Mouse (Mus musculus) MEL (cell line): ENCODE measurements at regions not wholly inside any gene's neighbourhood (a gene's known extent, or its start where the extent isn't known, plus 50 kb on each side); places are given as distances from the start of the nearest gene placed in this dataset.

Experiments used
- DNase-seq: peaks from one replicate; pipeline ENCODE4 v3.0.0; 2011; ENCODE audit warnings: low read depth, low spot score
- H3K27ac ChIP-seq: 2 replicates; pipeline ENCODE4 v1.5.1; 2012; ENCODE audit warnings: low read depth, mild to moderate bottlenecking, control low read depth, low read length, moderate library complexity; ENCODE audit not compliant: control insufficient read depth
- H3K27me3 ChIP-seq, 2 experiments: fragments of 150-350 bp in 1 of 2; sonication (generic) in 1 of 2; 2 replicates each; pipeline ENCODE4 v1.6.1; 2012; ENCODE audit warnings: low read length in 2 of 2, mild to moderate bottlenecking in 2 of 2, improper control_type of control experiment in 1 of 2, moderate library complexity in 1 of 2; ENCODE audit not compliant: insufficient read depth in 2 of 2, control insufficient read depth in 1 of 2
- H3K36me3 ChIP-seq, 2 experiments: 2 replicates each; pipeline ENCODE4 v1.6.1; 2012 to 2014; ENCODE audit warnings: low read length in 2 of 2, improper control_type of control experiment in 1 of 2, inconsistent platforms in 1 of 2, mild to moderate bottlenecking in 1 of 2; ENCODE audit not compliant: insufficient read depth in 2 of 2, control insufficient read depth in 1 of 2
- H3K4me1 ChIP-seq, 2 experiments: fragments of 150-350 bp in 1 of 2; sonication (generic) in 1 of 2; 2 replicates each; pipeline ENCODE4 v1.6.1; 2012; ENCODE audit warnings: low read length in 2 of 2, improper control_type of control experiment in 1 of 2, mild to moderate bottlenecking in 1 of 2; ENCODE audit not compliant: insufficient read depth in 2 of 2, control insufficient read depth in 1 of 2
- H3K4me3 ChIP-seq, 2 experiments: fragments of 150-350 bp in 1 of 2; sonication (generic) in 1 of 2; 2 replicates each; pipeline ENCODE4 v1.5.1; 2012; ENCODE audit warnings: low read depth in 2 of 2, low read length in 2 of 2, mild to moderate bottlenecking in 2 of 2, moderate library complexity in 2 of 2, control low read depth in 1 of 2, improper control_type of control experiment in 1 of 2; ENCODE audit not compliant: control insufficient read depth in 1 of 2, insufficient read depth in 1 of 2
- H3K79me2 ChIP-seq: 2 replicates; pipeline ENCODE4 v1.6.1; 2012; ENCODE audit warnings: mild to moderate bottlenecking, low read length, moderate library complexity; ENCODE audit not compliant: control insufficient read depth, poor library complexity, insufficient read depth
- H3K9ac ChIP-seq: 2 replicates; pipeline ENCODE4 v1.6.1; 2012; ENCODE audit warnings: low read depth, mild to moderate bottlenecking, control low read depth, low read length, moderate library complexity; ENCODE audit not compliant: control insufficient read depth, poor library complexity, severe bottlenecking
- H3K9me3 ChIP-seq: fragments of 150-350 bp; sonication (generic); replicated peaks from 2 replicates; pipeline ENCODE4 v1.6.1; 2012; ENCODE audit warnings: mild to moderate bottlenecking, low read length, improper control_type of control experiment, moderate library complexity; ENCODE audit not compliant: insufficient read depth
- BHLHE40 ChIP-seq: IDR thresholded peaks from 2 replicates; pipeline ENCODE4 v1.6.1; 2012; ENCODE audit warnings: low read depth, mild to moderate bottlenecking, inconsistent platforms, low read length, improper control_type of control experiment, borderline replicate concordance
- CHD1 ChIP-seq: IDR thresholded peaks from 2 replicates; pipeline ENCODE4 v1.6.1; 2012; ENCODE audit warnings: low read depth, mild to moderate bottlenecking, inconsistent platforms, low read length, improper control_type of control experiment
- CHD2 ChIP-seq: IDR thresholded peaks from 2 replicates; pipeline ENCODE4 v1.6.1; 2011; ENCODE audit warnings: low read length, improper control_type of control experiment
- CTCF ChIP-seq, 3 experiments: IDR thresholded peaks in 2 of 3; conservative IDR thresholded peaks in 1 of 3; 2 replicates each; pipeline ENCODE4 v1.5.1; 2011 to 2012; ENCODE audit warnings: low read length in 3 of 3, low read depth in 2 of 3, mild to moderate bottlenecking in 2 of 3, improper control_type of control experiment in 1 of 3, inconsistent platforms in 1 of 3, mixed read lengths in 1 of 3, moderate library complexity in 1 of 3; ENCODE audit not compliant: control insufficient read depth in 1 of 3, insufficient read depth in 1 of 3, poor library complexity in 1 of 3, severe bottlenecking in 1 of 3
- E2F4 ChIP-seq: IDR thresholded peaks from 2 replicates; pipeline ENCODE4 v1.6.1; 2011; ENCODE audit warnings: low read depth, low read length, improper control_type of control experiment, borderline replicate concordance
- ELF1 ChIP-seq: IDR thresholded peaks from 2 replicates; pipeline ENCODE4 v1.6.1; 2014; ENCODE audit warnings: low read depth, mild to moderate bottlenecking, inconsistent platforms, low read length, improper control_type of control experiment, moderate library complexity
- EP300 ChIP-seq, 2 experiments: IDR thresholded peaks; 2 replicates each; pipeline ENCODE4 v1.6.1; 2011; ENCODE audit warnings: improper control_type of control experiment in 2 of 2, low read length in 2 of 2, low read depth in 1 of 2, mild to moderate bottlenecking in 1 of 2
- ETS1 ChIP-seq: IDR thresholded peaks from 2 replicates; pipeline ENCODE4 v1.6.1; 2012; ENCODE audit warnings: low read depth, mild to moderate bottlenecking, inconsistent platforms, low read length, improper control_type of control experiment, moderate library complexity
- GABPA ChIP-seq: IDR thresholded peaks from 2 replicates; pipeline ENCODE4 v1.6.1; 2012; ENCODE audit warnings: low read depth, mild to moderate bottlenecking, inconsistent platforms, low read length, improper control_type of control experiment, moderate library complexity
- GATA1 ChIP-seq: IDR thresholded peaks from 2 replicates; pipeline ENCODE4 v1.6.1; 2011; ENCODE audit warnings: low read depth, low read length, improper control_type of control experiment
- HCFC1 ChIP-seq: IDR thresholded peaks from 2 replicates; pipeline ENCODE4 v1.6.1; 2012; ENCODE audit warnings: low read depth, mild to moderate bottlenecking, inconsistent platforms, low read length, improper control_type of control experiment, moderate library complexity
- JUND ChIP-seq: IDR thresholded peaks from 2 replicates; pipeline ENCODE4 v1.6.1; 2011; ENCODE audit warnings: low read depth, mild to moderate bottlenecking, improper control_type of control experiment, low read length
- KAT2A ChIP-seq: conservative IDR thresholded peaks from 2 replicates; pipeline ENCODE4 v1.6.1; 2012; ENCODE audit warnings: low read depth, low read length, improper control_type of control experiment, inconsistent platforms
- MAFK ChIP-seq: IDR thresholded peaks from 2 replicates; pipeline ENCODE4 v1.6.1; 2011; ENCODE audit warnings: low read depth, mild to moderate bottlenecking, low read length, improper control_type of control experiment, borderline replicate concordance
- MAX ChIP-seq: IDR thresholded peaks from 2 replicates; pipeline ENCODE4 v1.6.1; 2011; ENCODE audit warnings: low read length, improper control_type of control experiment
- MAZ ChIP-seq: IDR thresholded peaks from 2 replicates; pipeline ENCODE4 v1.6.1; 2012; ENCODE audit warnings: low read depth, mild to moderate bottlenecking, inconsistent platforms, low read length, improper control_type of control experiment
- MEF2A ChIP-seq: IDR thresholded peaks from 2 replicates; pipeline ENCODE4 v1.6.1; 2014; ENCODE audit warnings: low read depth, mild to moderate bottlenecking, inconsistent platforms, low read length, improper control_type of control experiment; ENCODE audit not compliant: poor library complexity, insufficient replicate concordance, severe bottlenecking; ENCODE audit errors: extremely low read depth
- MXI1 ChIP-seq: IDR thresholded peaks from 2 replicates; pipeline ENCODE4 v1.6.1; 2011; ENCODE audit warnings: mild to moderate bottlenecking, low read depth, low read length, improper control_type of control experiment
- MYB ChIP-seq: IDR thresholded peaks from 2 replicates; pipeline ENCODE4 v1.6.1; 2011; ENCODE audit warnings: mild to moderate bottlenecking, low read depth, low read length, improper control_type of control experiment
- MYC ChIP-seq: IDR thresholded peaks from 2 replicates; pipeline ENCODE4 v1.6.1; 2011; ENCODE audit warnings: low read depth, mild to moderate bottlenecking, low read length, improper control_type of control experiment, moderate library complexity
- NELFE ChIP-seq: IDR thresholded peaks from 2 replicates; pipeline ENCODE4 v1.6.1; 2011; ENCODE audit warnings: low read depth, low read length, improper control_type of control experiment
- NRF1 ChIP-seq: IDR thresholded peaks from 2 replicates; pipeline ENCODE4 v1.6.1; 2014; ENCODE audit warnings: low read depth, mild to moderate bottlenecking, inconsistent platforms, low read length, improper control_type of control experiment, moderate library complexity; ENCODE audit not compliant: poor library complexity, insufficient read depth, severe bottlenecking
- POLR2A ChIP-seq, 2 experiments: IDR thresholded peaks; 2 replicates each; pipeline ENCODE4 v1.6.1; 2011 to 2012; ENCODE audit warnings: low read length in 2 of 2, mild to moderate bottlenecking in 2 of 2, control low read depth in 1 of 2, improper control_type of control experiment in 1 of 2, low read depth in 1 of 2, moderate library complexity in 1 of 2; ENCODE audit not compliant: control insufficient read depth in 1 of 2, insufficient read depth in 1 of 2, poor library complexity in 1 of 2
- POLR2AphosphoS2 ChIP-seq: IDR thresholded peaks from 2 replicates; pipeline ENCODE4 v1.6.1; 2011; ENCODE audit warnings: low read length, improper control_type of control experiment
- POLR2AphosphoS5 ChIP-seq: IDR thresholded peaks from 2 replicates; pipeline ENCODE4 v1.6.1; 2012; ENCODE audit warnings: low read depth, borderline replicate concordance, mild to moderate bottlenecking, inconsistent platforms, low read length, moderate library complexity, mixed read lengths
- RAD21 ChIP-seq: IDR thresholded peaks from 2 replicates; pipeline ENCODE4 v1.6.1; 2011; ENCODE audit warnings: mild to moderate bottlenecking, low read depth, low read length, improper control_type of control experiment
- RCOR1 ChIP-seq: IDR thresholded peaks from 2 replicates; pipeline ENCODE4 v1.6.1; 2012; ENCODE audit warnings: low read depth, mild to moderate bottlenecking, inconsistent platforms, low read length, improper control_type of control experiment
- SIN3A ChIP-seq: IDR thresholded peaks from 2 replicates; pipeline ENCODE4 v1.6.1; 2012; ENCODE audit warnings: low read length, improper control_type of control experiment, inconsistent platforms
- SMC3 ChIP-seq: IDR thresholded peaks from 2 replicates; pipeline ENCODE4 v1.6.1; 2011; ENCODE audit warnings: low read depth, low read length, improper control_type of control experiment
- TAL1 ChIP-seq: IDR thresholded peaks from 2 replicates; pipeline ENCODE4 v1.6.1; 2012; ENCODE audit warnings: mild to moderate bottlenecking, inconsistent platforms, low read length, moderate library complexity, mixed read lengths
- TBP ChIP-seq: IDR thresholded peaks from 2 replicates; pipeline ENCODE4 v1.8.0; 2011; ENCODE audit warnings: low read depth, low read length, improper control_type of control experiment
- TCF12 ChIP-seq: IDR thresholded peaks from 2 replicates; pipeline ENCODE4 v1.6.1; 2014; ENCODE audit warnings: low read depth, mild to moderate bottlenecking, inconsistent platforms, low read length, improper control_type of control experiment, moderate library complexity
- UBTF ChIP-seq: IDR thresholded peaks from 2 replicates; pipeline ENCODE4 v1.6.1; 2012; ENCODE audit warnings: low read depth, mild to moderate bottlenecking, inconsistent platforms, low read length, improper control_type of control experiment, moderate library complexity, borderline replicate concordance; ENCODE audit not compliant: insufficient read depth
- USF1 ChIP-seq: IDR thresholded peaks from 2 replicates; pipeline ENCODE4 v1.6.1; 2014; ENCODE audit warnings: low read depth, mild to moderate bottlenecking, inconsistent platforms, low read length, improper control_type of control experiment, moderate library complexity
- ZC3H11A ChIP-seq: IDR thresholded peaks from 2 replicates; pipeline ENCODE4 v1.6.1; 2012; ENCODE audit warnings: low read depth, mild to moderate bottlenecking, inconsistent platforms, low read length, improper control_type of control experiment
- ZKSCAN1 ChIP-seq: IDR thresholded peaks from 2 replicates; pipeline ENCODE4 v1.6.1; 2012; ENCODE audit warnings: low read depth, mild to moderate bottlenecking, inconsistent platforms, low read length, improper control_type of control experiment, moderate library complexity
- ZMIZ1 ChIP-seq: IDR thresholded peaks from 2 replicates; pipeline ENCODE4 v1.6.1; 2012; ENCODE audit warnings: low read depth, mild to moderate bottlenecking, inconsistent platforms, low read length, improper control_type of control experiment, moderate library complexity
- ZNF384 ChIP-seq: IDR thresholded peaks from 2 replicates; pipeline ENCODE4 v1.6.1; 2012; ENCODE audit warnings: low read depth, mild to moderate bottlenecking, inconsistent platforms, low read length, improper control_type of control experiment

DNA sequence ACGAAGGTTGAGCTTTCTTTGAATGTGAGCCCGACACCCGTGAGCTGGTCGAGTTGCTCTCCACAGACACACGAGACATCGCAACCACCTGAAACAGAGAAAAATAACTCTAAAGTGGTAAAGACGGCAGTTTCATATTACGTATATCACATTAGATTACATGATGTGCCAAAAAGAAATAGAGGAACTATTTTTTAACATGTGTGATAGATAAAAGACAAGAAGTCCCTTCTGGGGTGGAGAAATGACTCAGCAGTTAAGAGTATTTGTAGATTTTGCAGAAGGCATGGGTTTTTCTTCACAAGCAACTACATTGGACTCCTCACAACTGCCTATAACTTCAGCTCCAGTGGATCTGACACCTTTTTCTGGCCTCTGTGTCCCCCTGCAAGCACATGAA is 222.2 kb upstream of the Sox2 start:
- peak overlapping the region; percentile 51 for H3K9ac ChIP-seq
- DNase-seq: peak; percentile 91
- H3K4me1 ChIP-seq: peaks cover 19 to 28% of the 10 kb centered on the region in 2 experiments
- H3K9me3 ChIP-seq: no peaks in the 10 kb centered on the region
- peak overlapping the region; percentile 29 to 50 for H3K4me3 ChIP-seq
- peak overlapping the region; percentile 95 for H3K27ac ChIP-seq
- H3K36me3 ChIP-seq: peaks cover 0 to 35% of the 10 kb centered on the region in 2 experiments; a peak in 2 of 4 replicates
- no peaks in the 10 kb centered on the region for H3K27me3 ChIP-seq
- no peaks in the 10 kb centered on the region for H3K79me2 ChIP-seq
- peak; percentile 57; the same call in 1 of the 2 replicates for TF ChIP-seq RCOR1
- TF ChIP-seq JUND: no peak
- peak; percentile 31; the same call in 1 of the 2 replicates for TF ChIP-seq MAX
- peak; percentile 91 for TF ChIP-seq MAFK
- TF ChIP-seq ETS1: peak; percentile 99
- no peak for TF ChIP-seq CTCF (IDR thresholded peaks at IDR 0.05 in 2 of 3, conservative IDR thresholded peaks at IDR 0.05 in 1 of 3; ENCODE audit: control insufficient read depth in 1 of 3, insufficient read depth in 1 of 3, low read depth in 2 of 3, low read length in 3 of 3, poor library complexity in 1 of 3, severe bottlenecking in 1 of 3)
- TF ChIP-seq ZNF384: no peak; the same call in 1 of the 2 replicates
- peak; percentile 83 for TF ChIP-seq MYC
- no peak for TF ChIP-seq CHD2
- no peak for TF ChIP-seq ZKSCAN1
- TF ChIP-seq BHLHE40: peak; percentile 28; the same call in 1 of the 2 replicates
- no peak for TF ChIP-seq HCFC1
- TF ChIP-seq ELF1: no peak
- no peak; the same call in 1 of the 2 replicates for TF ChIP-seq NELFE
- no peak for TF ChIP-seq POLR2AphosphoS5
- peak; percentile 36 for TF ChIP-seq TAL1
- peak; percentile 93 to 94 for TF ChIP-seq EP300 (IDR thresholded peaks at IDR 0.05; ENCODE audit: low read depth in 1 of 2, low read length in 2 of 2)
- no peak for TF ChIP-seq NRF1
- TF ChIP-seq ZMIZ1: no peak
- no peak for TF ChIP-seq CHD1
- TF ChIP-seq TBP: no peak; the same call in 1 of the 2 replicates
- TF ChIP-seq UBTF: no peak
- no peak for TF ChIP-seq ZC3H11A
- no peak for TF ChIP-seq KAT2A
- TF ChIP-seq SIN3A: peak; percentile 86
- TF ChIP-seq MAZ: no peak
- no peak for TF ChIP-seq MEF2A
- TF ChIP-seq GATA1: peak; percentile 89
- peak; percentile 96 for TF ChIP-seq GABPA
- no peak for TF ChIP-seq E2F4
- no peak for TF ChIP-seq SMC3
- peak in 1 of 2 experiments; percentile 40; a peak in 1 of 4 replicates for TF ChIP-seq POLR2A (IDR thresholded peaks at IDR 0.05; ENCODE audit: control insufficient read depth in 1 of 2, insufficient read depth in 1 of 2, low read depth in 1 of 2, low read length in 2 of 2, poor library complexity in 1 of 2)
- TF ChIP-seq MYB: no peak; the same call in 1 of the 2 replicates
- TF ChIP-seq MXI1: peak; percentile 83
- no peak for TF ChIP-seq RAD21
- TF ChIP-seq POLR2AphosphoS2: no peak; the same call in 1 of the 2 replicates
- no peak for TF ChIP-seq USF1
- peak; percentile 74 for TF ChIP-seq TCF12
